Mouse (Mus musculus): Measurements from ENCODE around the gene Col27a1. TPM values are rescaled to one million over a fixed set of nuclear protein-coding genes. Genes with fewer than 3 reads are reported as not detected.

The Col27a1 gene
- total and polyA plus RNA-seq, 3 experiments, result not detected

DNA sequence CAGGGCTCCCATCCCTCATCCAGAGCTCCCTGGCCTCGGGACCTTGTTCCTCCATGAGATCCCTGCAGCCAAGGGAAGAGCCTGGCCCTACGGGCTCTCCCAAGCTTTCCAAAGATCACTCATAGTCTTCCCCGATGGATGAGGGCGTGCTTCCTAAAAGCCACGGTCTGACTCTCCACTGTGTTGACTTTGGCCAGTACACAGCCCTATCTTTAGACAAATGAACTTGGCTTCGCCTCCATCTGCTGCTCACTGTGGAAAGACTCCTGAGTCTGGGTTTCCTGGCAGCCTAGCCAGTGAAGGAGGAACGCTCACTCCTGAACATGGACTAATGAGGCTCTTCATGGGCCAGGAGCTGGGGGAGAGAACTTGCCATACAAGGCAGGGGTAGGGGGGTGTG is 65.0 kb downstream of the Col27a1 start:
- Histone ChIP-seq H3K27ac (ENCODE audit: control insufficient read depth, low read depth, low read length) (no peak overlapping the region), H3K9me3 (replicated peaks; ENCODE audit: insufficient read depth, low read length) (no peaks in the 10 kb centered on the region), H3K4me1 (ENCODE audit: control insufficient read depth in 1 of 2, insufficient read depth in 2 of 2, low read length in 2 of 2) (no peaks in the 10 kb centered on the region), H3K79me2 (ENCODE audit: control insufficient read depth, insufficient read depth, low read length, poor library complexity) (no peaks in the 10 kb centered on the region), H3K9ac (ENCODE audit: control insufficient read depth, low read depth, low read length, poor library complexity, severe bottlenecking) (no peak overlapping the region), H3K4me3 (ENCODE audit: control insufficient read depth in 1 of 2, insufficient read depth in 1 of 2, low read depth in 2 of 2, low read length in 2 of 2) (no peak overlapping the region), H3K27me3 (ENCODE audit: control insufficient read depth in 1 of 2, insufficient read depth in 2 of 2, low read length in 2 of 2) (no peaks in the 10 kb centered on the region), H3K36me3 (ENCODE audit: control insufficient read depth in 1 of 2, insufficient read depth in 2 of 2, low read length in 2 of 2) (no peaks in the 10 kb centered on the region)
- TF ChIP-seq MXI1 (IDR thresholded peaks at IDR 0.05; ENCODE audit: low read depth, low read length), result no peak
- TF ChIP-seq MAFK (IDR thresholded peaks at IDR 0.05; ENCODE audit: borderline replicate concordance, low read depth, low read length), result no peak
- no peak for TF ChIP-seq SIN3A (IDR thresholded peaks at IDR 0.05; ENCODE audit: low read length)
- no peak for TF ChIP-seq BHLHE40 (IDR thresholded peaks at IDR 0.05; ENCODE audit: borderline replicate concordance, low read depth, low read length)
- TF ChIP-seq E2F4 (IDR thresholded peaks at IDR 0.05; ENCODE audit: borderline replicate concordance, low read depth, low read length), result no peak
- DNase-seq (ENCODE audit: low read depth, low spot score), result no peak

DNA sequence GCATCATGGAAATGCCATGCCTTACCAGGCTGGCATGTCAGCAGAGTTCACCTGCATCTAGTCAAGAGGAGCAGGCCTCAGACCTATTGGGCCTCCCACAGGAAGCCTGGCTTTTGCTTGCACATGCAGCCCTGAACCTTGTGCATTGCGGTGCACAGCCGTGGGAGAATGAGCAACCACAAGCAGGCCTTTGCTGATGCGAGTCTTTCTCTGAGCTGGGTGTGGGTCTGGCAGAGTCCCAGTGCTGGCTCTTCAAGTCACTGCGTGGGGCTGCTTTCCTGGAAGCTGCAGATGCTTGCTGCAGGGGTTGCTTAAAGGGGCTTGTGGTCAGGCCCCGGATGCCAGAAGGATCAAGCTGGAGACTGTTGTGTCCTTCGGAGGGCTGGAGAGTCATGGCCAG is 67.9 kb downstream of the Col27a1 start:
- TF ChIP-seq ELF1 (IDR thresholded peaks at IDR 0.05; ENCODE audit: low read depth, low read length), result no peak
- no peak for TF ChIP-seq NELFE (IDR thresholded peaks at IDR 0.05; ENCODE audit: low read depth, low read length)
- TF ChIP-seq MAZ (IDR thresholded peaks at IDR 0.05; ENCODE audit: low read depth, low read length), result no peak
- TF ChIP-seq GABPA (IDR thresholded peaks at IDR 0.05; ENCODE audit: low read depth, low read length), result no peak
- TF ChIP-seq E2F4 (IDR thresholded peaks at IDR 0.05; ENCODE audit: borderline replicate concordance, low read depth, low read length), result no peak
- no peak for TF ChIP-seq ETS1 (IDR thresholded peaks at IDR 0.05; ENCODE audit: low read depth, low read length)
- no peak for TF ChIP-seq MYB (IDR thresholded peaks at IDR 0.05; ENCODE audit: low read depth, low read length)
- no peak for TF ChIP-seq POLR2A (IDR thresholded peaks at IDR 0.05; ENCODE audit: control insufficient read depth in 1 of 2, insufficient read depth in 1 of 2, low read depth in 1 of 2, low read length in 2 of 2, poor library complexity in 1 of 2)
- no peak for TF ChIP-seq CHD2 (IDR thresholded peaks at IDR 0.05; ENCODE audit: low read length)
- no peak for TF ChIP-seq CHD1 (IDR thresholded peaks at IDR 0.05; ENCODE audit: low read depth, low read length)
- no peak for TF ChIP-seq USF2 (IDR thresholded peaks at IDR 0.05; ENCODE audit: borderline replicate concordance in 1 of 2, insufficient read depth in 1 of 2, low read depth in 1 of 2, low read length in 2 of 2)
- no peak for TF ChIP-seq UBTF (IDR thresholded peaks at IDR 0.05; ENCODE audit: borderline replicate concordance, insufficient read depth, low read depth, low read length)
- no peak for TF ChIP-seq POLR2AphosphoS2 (IDR thresholded peaks at IDR 0.05; ENCODE audit: low read length)
- no peak for TF ChIP-seq MXI1 (IDR thresholded peaks at IDR 0.05; ENCODE audit: low read depth, low read length)
- no peak for TF ChIP-seq MAX (IDR thresholded peaks at IDR 0.05; ENCODE audit: low read length)
- TF ChIP-seq MEF2A (IDR thresholded peaks at IDR 0.05; ENCODE audit: extremely low read depth, insufficient replicate concordance, low read depth, low read length, poor library complexity, severe bottlenecking), result no peak
- TF ChIP-seq ZC3H11A (IDR thresholded peaks at IDR 0.05; ENCODE audit: low read depth, low read length), result no peak
- no peak for TF ChIP-seq MAFK (IDR thresholded peaks at IDR 0.05; ENCODE audit: borderline replicate concordance, low read depth, low read length)
- no peak for TF ChIP-seq TCF12 (IDR thresholded peaks at IDR 0.05; ENCODE audit: low read depth, low read length)
- TF ChIP-seq SMC3 (IDR thresholded peaks at IDR 0.05; ENCODE audit: low read depth, low read length), result no peak
- Histone ChIP-seq H3K4me1 (ENCODE audit: control insufficient read depth in 1 of 2, insufficient read depth in 2 of 2, low read length in 2 of 2) (no peaks in the 10 kb centered on the region), H3K4me3 (ENCODE audit: control insufficient read depth in 1 of 2, insufficient read depth in 1 of 2, low read depth in 2 of 2, low read length in 2 of 2) (no peak overlapping the region), H3K36me3 (ENCODE audit: control insufficient read depth in 1 of 2, insufficient read depth in 2 of 2, low read length in 2 of 2) (no peaks in the 10 kb centered on the region), H3K9ac (ENCODE audit: control insufficient read depth, low read depth, low read length, poor library complexity, severe bottlenecking) (no peak overlapping the region), H3K9me3 (replicated peaks; ENCODE audit: insufficient read depth, low read length) (no peaks in the 10 kb centered on the region), H3K27me3 (ENCODE audit: control insufficient read depth in 1 of 2, insufficient read depth in 2 of 2, low read length in 2 of 2) (no peaks in the 10 kb centered on the region), H3K79me2 (ENCODE audit: control insufficient read depth, insufficient read depth, low read length, poor library complexity) (no peaks in the 10 kb centered on the region), H3K27ac (ENCODE audit: control insufficient read depth, low read depth, low read length) (no peak overlapping the region)
- DNase-seq (ENCODE audit: low read depth, low spot score), result no peak
